Mouse (Mus musculus) hindbrain, embryonic 14.5 days (tissue): ENCODE measurements at regions not wholly inside any gene's neighbourhood (a gene's known extent, or its start where the extent isn't known, plus 50 kb on each side); places are given as distances from the start of the nearest gene placed in this dataset.

Experiments used
- ATAC-seq: fragments of 200-750 bp; cut with Nextera tagmentation; 2 replicates; pipeline ENCODE4 v1.8.0; 2017; ENCODE audit warnings: moderate number of reproducible peaks, mild to moderate bottlenecking, moderate TSS enrichment, moderate library complexity; ENCODE audit not compliant: low FRiP score
- DNase-seq: peaks from one replicate; pipeline ENCODE4 v3.0.0-alpha.2; 2015; ENCODE audit warnings: low spot score
- H3K27ac ChIP-seq: fragments of 300-500 bp; sonication (generic); 2 replicates; pipeline ENCODE4 v1.5.1; 2014; ENCODE audit warnings: mild to moderate bottlenecking, moderate library complexity
- H3K27me3 ChIP-seq: fragments of 300-500 bp; sonication (generic); 2 replicates; pipeline ENCODE4 v1.6.1; 2014; ENCODE audit warnings: mild to moderate bottlenecking, low read length, mixed read lengths; ENCODE audit not compliant: control insufficient read depth, insufficient read depth
- H3K36me3 ChIP-seq: fragments of 300-500 bp; sonication (generic); replicated peaks from 2 replicates; pipeline ENCODE4 v1.6.1; 2014; ENCODE audit not compliant: control insufficient read depth, insufficient read depth
- H3K4me1 ChIP-seq: fragments of 300-500 bp; sonication (generic); replicated peaks from 2 replicates; pipeline ENCODE4 v1.6.1; 2014; ENCODE audit warnings: antibody characterized with exemption, low read length, mixed read lengths; ENCODE audit not compliant: control insufficient read depth, insufficient read depth
- H3K4me2 ChIP-seq: fragments of 300-500 bp; sonication (generic); replicated peaks from 2 replicates; pipeline ENCODE4 v1.6.1; 2014; ENCODE audit warnings: mild to moderate bottlenecking, moderate library complexity
- H3K4me3 ChIP-seq: fragments of 300-500 bp; sonication (generic); replicated peaks from 2 replicates; pipeline ENCODE4 v1.5.1; 2014; ENCODE audit warnings: mild to moderate bottlenecking, low read length
- H3K9ac ChIP-seq: fragments of 300-500 bp; sonication (generic); 2 replicates; pipeline ENCODE4 v1.6.1; 2014
- H3K9me3 ChIP-seq: fragments of 300-500 bp; sonication (generic); 2 replicates; pipeline ENCODE4 v1.6.1; 2016; ENCODE audit warnings: low read length; ENCODE audit not compliant: control insufficient read depth
- WGBS: fragments of 180-500 bp; shearing (Covaris S2); extraction: QIAGEN DNeasy Blood & Tissue Kit; methylation state at CpG from one replicate; pipeline ENCODE4 v1.1.7; 2014; 5-methylcytosine and 5-hydroxymethylcytosine counted together

- Histone ChIP-seq H3K36me3 (no peaks in the 10 kb centered on the region), H3K9ac (no peak overlapping the region), H3K27me3 (no peaks in the 10 kb centered on the region), H3K4me1 (0 out of 2 replicates have a peak, but pooled peaks cover 6% of the 10 kb centered on the region), H3K4me2 (no peak overlapping the region), H3K4me3 (no peak overlapping the region), H3K27ac (no peak overlapping the region), H3K9me3 (no peaks in the 10 kb centered on the region)
- 38% methylated on average over 1 of the region's 1 CpGs for WGBS
- DNase-seq (no peak), ATAC-seq (no peak)
Observed at GRCm38 (mm10) chr14:24754753-24755152, 267.8 kb downstream of the Rps24 start.

DNA sequence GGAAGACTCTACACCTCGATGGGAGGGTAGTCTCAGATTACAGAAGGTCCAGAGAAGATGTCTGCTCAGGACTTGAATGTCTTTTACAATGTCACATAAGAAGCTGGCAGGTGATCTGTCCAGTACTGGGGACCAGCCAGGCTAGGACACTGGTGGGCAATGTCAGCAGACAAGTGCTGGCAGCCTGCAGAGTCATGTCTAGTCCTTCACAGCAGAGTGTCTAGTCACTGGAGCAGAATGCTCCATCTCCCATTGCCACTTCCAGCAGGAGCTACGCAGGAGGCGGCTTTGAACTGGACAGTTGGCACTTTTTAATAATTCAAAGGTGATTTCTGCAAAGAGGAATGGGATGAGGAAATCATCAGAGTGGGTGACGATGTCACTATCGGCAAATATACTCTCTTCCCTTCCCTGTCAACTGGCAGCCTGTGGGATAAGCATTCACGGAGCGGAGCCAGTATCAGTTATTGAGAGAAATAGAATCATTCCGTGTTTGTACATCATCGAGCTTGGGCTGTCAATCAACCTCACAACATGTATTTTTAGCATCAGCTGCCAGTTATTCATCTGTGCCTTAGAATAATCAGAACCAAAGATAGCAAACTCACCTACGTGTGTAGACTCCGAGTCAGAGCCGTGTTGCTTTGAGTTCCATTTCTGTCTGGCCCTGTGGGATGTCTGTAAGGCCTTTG, 268.6 kb downstream of the Rps24 start:
- H3K4me1 ChIP-seq, result peaks cover 4% of the 10 kb centered on the region; the same call in 1 of the 2 replicates
- H3K27ac ChIP-seq, result no peak overlapping the region
- H3K4me3 ChIP-seq, result no peak overlapping the region
- no peak overlapping the region for H3K4me2 ChIP-seq
- H3K9ac ChIP-seq, result no peak overlapping the region
- H3K36me3 ChIP-seq, result no peaks in the 10 kb centered on the region
- ATAC-seq, result no peak
- DNase-seq, result no peak
- H3K9me3 ChIP-seq, result no peaks in the 10 kb centered on the region
- no peaks in the 10 kb centered on the region for H3K27me3 ChIP-seq
- 85% methylated on average over 12 of the region's 12 CpGs for WGBS

DNA sequence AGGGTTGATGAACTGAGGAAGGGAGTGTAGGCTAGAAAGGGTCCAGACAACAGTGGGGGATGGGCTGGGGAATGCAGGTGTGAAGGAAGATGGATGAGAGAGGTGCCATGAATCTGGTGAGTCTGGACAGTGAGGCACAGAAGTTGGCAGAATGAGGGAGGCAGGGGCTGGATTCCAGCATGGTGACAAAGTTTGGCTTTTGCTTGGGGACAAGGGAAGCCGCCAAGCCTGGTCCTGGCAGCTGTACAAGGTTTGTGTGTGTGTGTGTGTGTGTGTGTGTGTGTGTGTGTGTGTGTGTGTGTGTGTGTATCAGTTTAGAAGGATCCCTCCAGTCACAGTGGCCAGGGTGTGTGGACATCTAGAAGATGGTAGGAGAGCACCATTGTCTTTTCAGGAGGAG, 270.4 kb downstream of the Rps24 start:
- DNase-seq, result no peak
- Histone ChIP-seq H3K4me1 (peaks cover 6% of the 10 kb centered on the region; the same call in 1 of the 2 replicates), H3K4me2 (no peak overlapping the region), H3K36me3 (no peaks in the 10 kb centered on the region), H3K9me3 (no peaks in the 10 kb centered on the region), H3K27me3 (no peaks in the 10 kb centered on the region), H3K9ac (no peak overlapping the region), H3K27ac (no peak overlapping the region), H3K4me3 (no peak overlapping the region)
- no peak for ATAC-seq
- 63% methylated on average over 1 of the region's 1 CpGs for WGBS

GRCm38 (mm10) chr14:24757843-24758242, 270.9 kb downstream of the Rps24 start:
- Histone ChIP-seq H3K27ac (no peak overlapping the region), H3K36me3 (no peaks in the 10 kb centered on the region), H3K4me2 (no peak overlapping the region), H3K4me3 (no peak overlapping the region), H3K4me1 (peaks cover 11% of the 10 kb centered on the region), H3K27me3 (no peaks in the 10 kb centered on the region), H3K9me3 (no peaks in the 10 kb centered on the region), H3K9ac (no peak overlapping the region)
- DNase-seq (no peak), ATAC-seq (no peak)
- WGBS, result 73% methylated on average over 1 of the region's 1 CpGs

GRCm38 (mm10) chr14:24760926-24761325, 274.0 kb downstream of the Rps24 start:
- H3K4me2 ChIP-seq, result no peak overlapping the region
- no peak for DNase-seq
- H3K27me3 ChIP-seq, result no peaks in the 10 kb centered on the region
- no peak for ATAC-seq
- no peak overlapping the region for H3K4me3 ChIP-seq
- no peaks in the 10 kb centered on the region for H3K9me3 ChIP-seq
- H3K36me3 ChIP-seq, result no peaks in the 10 kb centered on the region
- WGBS, result 48% methylated on average over 1 of the region's 1 CpGs
- H3K27ac ChIP-seq, result no peak overlapping the region
- H3K9ac ChIP-seq, result no peak overlapping the region
- H3K4me1 ChIP-seq, result peaks cover 29% of the 10 kb centered on the region

DNA sequence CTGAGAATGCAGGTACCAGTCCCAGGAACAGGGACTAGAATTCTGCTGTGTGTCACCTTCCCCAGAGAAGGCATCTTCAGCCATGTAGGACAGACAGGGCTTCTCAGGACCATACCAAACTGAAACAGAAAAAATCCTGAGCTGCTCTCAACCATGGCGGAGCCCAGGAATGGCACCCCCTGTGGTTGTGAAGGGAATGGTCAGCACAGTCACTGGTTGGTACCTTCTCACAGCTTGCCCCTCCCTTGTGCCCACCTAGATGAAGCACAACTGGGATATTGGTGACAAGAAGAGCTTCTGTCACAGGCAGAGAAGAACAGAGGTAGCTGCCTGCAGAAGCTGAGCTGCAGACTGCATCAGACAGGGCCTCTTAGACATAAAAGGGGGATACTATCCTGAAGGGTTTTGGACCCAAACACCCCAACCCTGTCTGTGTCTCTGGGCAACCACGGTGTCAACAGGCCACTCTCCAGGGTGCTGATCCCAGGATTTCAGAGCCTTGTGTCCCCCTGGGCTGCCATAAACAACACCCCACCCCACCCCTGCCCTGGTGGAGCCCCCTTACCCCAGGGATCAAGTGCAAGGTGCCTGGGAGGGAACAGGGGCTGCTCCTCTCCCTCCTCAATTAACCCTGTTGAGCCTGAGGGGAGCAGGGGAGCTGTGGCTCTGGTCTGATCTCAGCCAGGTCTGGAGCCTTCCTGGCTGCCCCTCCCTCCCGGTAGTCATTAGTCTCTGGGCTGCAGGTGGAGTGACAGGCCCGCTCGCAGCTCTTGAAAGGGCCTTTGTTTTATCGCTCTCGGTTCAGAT, 275.7 kb downstream of the Rps24 start:
- H3K36me3 ChIP-seq, result no peaks in the 10 kb centered on the region
- no peaks in the 10 kb centered on the region for H3K9me3 ChIP-seq
- no peaks in the 10 kb centered on the region for H3K27me3 ChIP-seq
- H3K9ac ChIP-seq, result no peak overlapping the region
- H3K4me3 ChIP-seq, result no peak overlapping the region
- H3K27ac ChIP-seq, result peak overlapping the region; percentile 77
- peak; percentile 43; the same call in 1 of the 2 replicates for ATAC-seq
- no peak for DNase-seq
- 12% methylated on average over 7 of the region's 7 CpGs for WGBS
- no peak overlapping the region for H3K4me2 ChIP-seq
- peaks cover 29% of the 10 kb centered on the region for H3K4me1 ChIP-seq

DNA sequence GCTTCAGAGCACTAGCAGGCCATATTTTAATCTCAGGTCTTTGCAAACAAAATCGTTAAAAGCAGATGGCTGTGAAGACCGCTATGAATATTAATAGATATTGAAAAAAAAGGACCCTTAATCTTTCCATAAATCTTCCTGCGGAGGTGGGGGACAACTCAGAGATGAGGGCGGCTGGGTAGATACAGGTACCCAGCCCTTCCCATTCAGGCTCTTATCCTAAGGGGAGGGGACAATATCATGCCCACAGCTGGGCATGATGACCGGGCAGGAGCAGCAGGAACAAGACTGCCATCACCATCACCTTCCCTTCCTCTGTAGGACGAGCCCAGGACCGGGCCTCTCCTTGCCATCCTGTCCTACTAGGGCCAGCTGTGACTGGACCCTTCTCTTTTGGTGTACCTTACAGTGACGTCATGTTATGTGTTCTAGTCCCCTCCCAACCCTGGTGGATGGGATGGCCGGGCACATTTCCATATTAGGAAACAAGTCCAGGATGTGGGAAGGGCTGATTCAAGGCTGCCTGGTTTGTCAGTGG, 276.4 kb downstream of the Rps24 start:
- H3K27me3 ChIP-seq, result no peaks in the 10 kb centered on the region
- H3K4me2 ChIP-seq, result no peak overlapping the region
- 44% methylated on average over 9 of the region's 9 CpGs for WGBS
- H3K9ac ChIP-seq, result 0 out of 2 replicates have a peak overlapping the region, but pooled peaks have one; percentile 16
- H3K9me3 ChIP-seq, result no peaks in the 10 kb centered on the region
- H3K4me1 ChIP-seq, result peaks cover 29% of the 10 kb centered on the region
- no peak overlapping the region for H3K4me3 ChIP-seq
- no peaks in the 10 kb centered on the region for H3K36me3 ChIP-seq
- DNase-seq (no peak), ATAC-seq (no peak)
- peak overlapping the region; percentile 77 for H3K27ac ChIP-seq

- no peak overlapping the region for H3K4me3 ChIP-seq
- peak overlapping the region; percentile 77 for H3K27ac ChIP-seq
- H3K4me1 ChIP-seq, result peaks cover 27% of the 10 kb centered on the region
- H3K9me3 ChIP-seq, result no peaks in the 10 kb centered on the region
- ATAC-seq (no peak), DNase-seq (no peak)
- WGBS, result 43% methylated on average over 7 of the region's 7 CpGs
- no peaks in the 10 kb centered on the region for H3K27me3 ChIP-seq
- no peak overlapping the region for H3K4me2 ChIP-seq
- H3K9ac ChIP-seq, result no peak overlapping the region
- no peaks in the 10 kb centered on the region for H3K36me3 ChIP-seq
Observed at GRCm38 (mm10) chr14:24763845-24764244, 276.9 kb downstream of the Rps24 start.

- DNase-seq (no peak), ATAC-seq (no peak)
- Histone ChIP-seq H3K4me3 (no peak overlapping the region), H3K4me2 (no peak overlapping the region), H3K9me3 (no peaks in the 10 kb centered on the region), H3K36me3 (no peaks in the 10 kb centered on the region), H3K4me1 (peaks cover 41% of the 10 kb centered on the region), H3K27ac (no peak overlapping the region), H3K9ac (no peak overlapping the region), H3K27me3 (no peaks in the 10 kb centered on the region)
- WGBS, result 94% methylated on average over 3 of the region's 3 CpGs
Observed at GRCm38 (mm10) chr14:24766260-24766659, 279.3 kb downstream of the Rps24 start.
